Mouse (Mus musculus) embryonic facial prominence, embryonic 10.5 days (tissue): ENCODE measurements at regions not wholly inside any gene's neighbourhood (a gene's known extent, or its start where the extent isn't known, plus 50 kb on each side); places are given as distances from the start of the nearest gene placed in this dataset.
A peak's percentile ranks its signal among the peaks of the same experiment; 100 is the strongest.

Experiments used
- DNase-seq: peaks from one replicate; pipeline ENCODE4 v3.0.0-alpha.2; 2017; ENCODE audit warnings: low spot score
- H3K27ac ChIP-seq: fragments of 300-500 bp; sonication (generic); replicated peaks from 2 replicates; pipeline ENCODE4 v1.5.1; 2016; ENCODE audit warnings: mild to moderate bottlenecking
- H3K27me3 ChIP-seq: fragments of 300-500 bp; sonication (generic); replicated peaks from 2 replicates; pipeline ENCODE4 v1.6.1; 2016; ENCODE audit warnings: low read depth, mild to moderate bottlenecking; ENCODE audit not compliant: poor library complexity, severe bottlenecking
- H3K36me3 ChIP-seq: fragments of 300-500 bp; sonication (generic); replicated peaks from 2 replicates; pipeline ENCODE4 v1.6.1; 2016; ENCODE audit warnings: mild to moderate bottlenecking, moderate library complexity
- H3K4me1 ChIP-seq: fragments of 300-500 bp; sonication (generic); 2 replicates; pipeline ENCODE4 v1.6.1; 2016
- H3K4me3 ChIP-seq: fragments of 300-500 bp; sonication (generic); 2 replicates; pipeline ENCODE4 v1.5.1; 2016; ENCODE audit warnings: mild to moderate bottlenecking, moderate library complexity
- H3K9me3 ChIP-seq: fragments of 300-500 bp; sonication (generic); 2 replicates; pipeline ENCODE4 v1.6.1; 2016; ENCODE audit warnings: mild to moderate bottlenecking
- WGBS: fragments of 180-500 bp; shearing (Covaris S2); methylation state at CpG from one replicate; pipeline ENCODE4 v1.1.7; 2016; 5-methylcytosine and 5-hydroxymethylcytosine counted together

- Histone ChIP-seq H3K4me1 (peaks cover 4% of the 10 kb centered on the region), H3K27me3 (0 out of 2 replicates have a peak, but pooled peaks cover 7% of the 10 kb centered on the region), H3K27ac (no peak overlapping the region), H3K9me3 (no peaks in the 10 kb centered on the region), H3K36me3 (no peaks in the 10 kb centered on the region), H3K4me3 (no peak overlapping the region)
- WGBS = 97% methylated on average over 6 of the region's 6 CpGs
- DNase-seq = no peak
These were observed 55.4 kb upstream of the Enpp6 start for GRCm38 (mm10) chr8:46931267-46931666.

- H3K27ac ChIP-seq = no peak overlapping the region
- peaks cover 4% of the 10 kb centered on the region for H3K4me1 ChIP-seq
- no peaks in the 10 kb centered on the region for H3K36me3 ChIP-seq
- H3K4me3 ChIP-seq = no peak overlapping the region
- no peak for DNase-seq
- 0 out of 2 replicates have a peak, but pooled peaks cover 7% of the 10 kb centered on the region for H3K27me3 ChIP-seq
- no peaks in the 10 kb centered on the region for H3K9me3 ChIP-seq
These were observed 53.4 kb upstream of the Enpp6 start for GRCm38 (mm10) chr8:46933256-46933655.

GRCm38 (mm10) chr8:46934254-46934653 lies 52.4 kb upstream of the Enpp6 start:
- Histone ChIP-seq H3K4me1 (peaks cover 4% of the 10 kb centered on the region), H3K4me3 (no peak overlapping the region), H3K27ac (no peak overlapping the region), H3K9me3 (no peaks in the 10 kb centered on the region), H3K27me3 (0 out of 2 replicates have a peak, but pooled peaks cover 7% of the 10 kb centered on the region), H3K36me3 (no peaks in the 10 kb centered on the region)
- no peak for DNase-seq
- WGBS = 82% methylated on average over 9 of the region's 9 CpGs

GRCm38 (mm10) chr8:46934898-46935297 lies 51.8 kb upstream of the Enpp6 start:
- H3K9me3 ChIP-seq = no peaks in the 10 kb centered on the region
- no peak overlapping the region for H3K27ac ChIP-seq
- DNase-seq = peak; percentile 75
- WGBS = 20% methylated on average over 9 of the region's 9 CpGs
- H3K36me3 ChIP-seq = no peaks in the 10 kb centered on the region
- no peak overlapping the region for H3K4me3 ChIP-seq
- H3K4me1 ChIP-seq = peaks cover 4% of the 10 kb centered on the region
- H3K27me3 ChIP-seq = 0 out of 2 replicates have a peak, but pooled peaks cover 7% of the 10 kb centered on the region

GRCm38 (mm10) chr8:46936039-46936438 lies 50.6 kb upstream of the Enpp6 start:
- peak overlapping the region; percentile 14; the same call in 1 of the 2 replicates for H3K4me3 ChIP-seq
- H3K27me3 ChIP-seq = 0 out of 2 replicates have a peak, but pooled peaks cover 7% of the 10 kb centered on the region
- peaks cover 6% of the 10 kb centered on the region; the same call in 1 of the 2 replicates for H3K9me3 ChIP-seq
- H3K4me1 ChIP-seq = peaks cover 4% of the 10 kb centered on the region
- no peaks in the 10 kb centered on the region for H3K36me3 ChIP-seq
- H3K27ac ChIP-seq = 0 out of 2 replicates have a peak overlapping the region, but pooled peaks have one; percentile 8
- 18% methylated on average over 8 of the region's 8 CpGs for WGBS
- no peak for DNase-seq
